Mouse (Mus musculus): ENCODE data around the gene Sctr.

The Sctr gene

GRCm38 (mm10) chr1:120006844-120007790 is at the start of gene Sctr:
TSS of gene Sctr (plus strand) at chr1:120006894.
- DNase-seq, result no peak

GRCm38 (mm10) chr1:119957716-119958222 is 48.9 kb upstream of the Sctr start:
- no peak for DNase-seq

- no peak for DNase-seq
Measured at GRCm38 (mm10) chr1:119959464-119959863, 47.2 kb upstream of the Sctr start.

- no peak for DNase-seq
Measured at GRCm38 (mm10) chr1:119959920-119960319, 46.8 kb upstream of the Sctr start.

GRCm38 (mm10) chr1:119965804-119966514 is 40.7 kb upstream of the Sctr start:
- DNase-seq, result peak; percentile 34

- DNase-seq, result no peak
Measured at GRCm38 (mm10) chr1:119973117-119973516, 33.6 kb upstream of the Sctr start.

GRCm38 (mm10) chr1:119975141-119975540 is 31.6 kb upstream of the Sctr start:
- DNase-seq, result no peak

GRCm38 (mm10) chr1:119986555-119986954 is 20.1 kb upstream of the Sctr start:
- peak; percentile 29 for DNase-seq

- DNase-seq, result peak; percentile 79
Measured at GRCm38 (mm10) chr1:119996798-119997581, 9.7 kb upstream of the Sctr start, which contains the start of gene Cfap221. TSS of gene Cfap221 (minus strand) at chr1:119997234.

GRCm38 (mm10) chr1:119997644-119998043 is 9.1 kb upstream of the Sctr start:
- peak; percentile 71 for DNase-seq

- DNase-seq, result no peak
Measured at GRCm38 (mm10) chr1:120007851-120008588, 1.3 kb downstream of the Sctr start.

- DNase-seq, result no peak
Measured at GRCm38 (mm10) chr1:120012638-120013037, 5.9 kb downstream of the Sctr start.

- peak; percentile 63 for DNase-seq
Measured at GRCm38 (mm10) chr1:120013111-120013510, 6.4 kb downstream of the Sctr start.

GRCm38 (mm10) chr1:120016240-120016639 is 9.5 kb downstream of the Sctr start:
- peak; percentile 52 for DNase-seq

- DNase-seq, result no peak
Measured at GRCm38 (mm10) chr1:120018900-120019299, 12.2 kb downstream of the Sctr start.

- no peak for DNase-seq
Measured at GRCm38 (mm10) chr1:120019428-120019827, 12.7 kb downstream of the Sctr start.

- DNase-seq, result no peak
Measured at GRCm38 (mm10) chr1:120020322-120020897, 13.7 kb downstream of the Sctr start.

GRCm38 (mm10) chr1:120021951-120022350 is 15.3 kb downstream of the Sctr start:
- no peak for DNase-seq

GRCm38 (mm10) chr1:120024331-120025049 is 17.8 kb downstream of the Sctr start:
- DNase-seq, result peak; percentile 79

GRCm38 (mm10) chr1:120025050-120025439 is 18.4 kb downstream of the Sctr start:
- DNase-seq, result no peak

- peak; percentile 87 for DNase-seq
Measured at GRCm38 (mm10) chr1:120027693-120028092, 21.0 kb downstream of the Sctr start.

Measured in kidney, postnatal 14 days (tissue).